Mouse (Mus musculus) hindbrain, postnatal 0 days (tissue): ENCODE data around the gene Tm2d1. TPM values are rescaled to one million over a fixed set of nuclear protein-coding genes. Genes with fewer than 3 reads are reported as not detected.
A peak's percentile ranks its signal among the peaks of the same experiment; 100 is the strongest.

Experiments
- ATAC-seq: fragments of 200-750 bp; cut with Nextera tagmentation; 2 replicates; pipeline ENCODE4 v1.8.0; 2017; ENCODE audit warnings: mild to moderate bottlenecking, moderate TSS enrichment, moderate library complexity
- DNase-seq: peaks from one replicate; pipeline ENCODE4 v3.0.0-alpha.2; 2015; ENCODE audit warnings: low spot score
- H3K27ac ChIP-seq: fragments of 300-500 bp; sonication (generic); 2 replicates; pipeline ENCODE4 v1.5.1; 2014; ENCODE audit warnings: mild to moderate bottlenecking
- H3K27me3 ChIP-seq: fragments of 300-500 bp; sonication (generic); 2 replicates; pipeline ENCODE4 v1.6.1; 2014; ENCODE audit warnings: low read length, mixed read lengths; ENCODE audit not compliant: insufficient read depth
- H3K36me3 ChIP-seq: fragments of 300-500 bp; sonication (generic); 2 replicates; pipeline ENCODE4 v1.6.1; 2014; ENCODE audit warnings: low read length, mixed read lengths; ENCODE audit not compliant: insufficient read depth
- H3K4me1 ChIP-seq: fragments of 300-500 bp; sonication (generic); 2 replicates; pipeline ENCODE4 v1.6.1; 2014; ENCODE audit warnings: antibody characterized with exemption, low read length, mixed read lengths; ENCODE audit not compliant: insufficient read depth
- H3K4me2 ChIP-seq: fragments of 300-500 bp; sonication (generic); 2 replicates; pipeline ENCODE4 v1.6.1; 2014; ENCODE audit warnings: low read depth, mild to moderate bottlenecking, low read length, moderate library complexity, mixed read lengths
- H3K4me3 ChIP-seq: fragments of 300-500 bp; sonication (generic); 2 replicates; pipeline ENCODE4 v1.5.1; 2014; ENCODE audit warnings: low read length
- H3K9ac ChIP-seq: fragments of 300-500 bp; sonication (generic); replicated peaks from 2 replicates; pipeline ENCODE4 v1.6.1; 2014; ENCODE audit warnings: mild to moderate bottlenecking, low read length, moderate library complexity, mixed read lengths
- H3K9me3 ChIP-seq: fragments of 300-500 bp; sonication (generic); 2 replicates; pipeline ENCODE4 v1.6.1; 2016; ENCODE audit warnings: low read length, mixed read lengths
- CTCF ChIP-seq: IDR thresholded peaks from 2 replicates; pipeline ENCODE4 v1.5.1; 2016; ENCODE audit warnings: antibody characterized with exemption, control low read depth, low read depth
- WGBS: fragments of 180-500 bp; shearing (Covaris S2); extraction: QIAGEN DNeasy Blood & Tissue Kit; methylation state at CpG from one replicate; pipeline ENCODE4 v1.1.7; 2014; 5-methylcytosine and 5-hydroxymethylcytosine counted together
- polyA plus RNA-seq: library from polyadenylated mRNA; unstranded; fragments of >200 nt; fragmentation: Nextera tagmentation; extraction: Ambion mirVana; gene quantifications from 2 replicates; pipeline ENCODE4 v1.2.1, GENCODE M21; 2015
- total RNA-seq: library from RNA; depleted of rRNA; stranded (reverse); fragments of >200 nt; gene quantifications from 2 replicates; pipeline ENCODE4 v1.2.3, GENCODE M21; 2014

Tm2d1 gene
- total and polyA plus RNA-seq, 2 experiments from 2014 or later: 47.9 to 162 TPM

GRCm38 (mm10) chr4:98358034-98358809 lies 24.9 kb downstream of the Tm2d1 start:
- 97% methylated on average over 9 of the region's 9 CpGs for WGBS
- H3K27ac ChIP-seq: no peak overlapping the region

GRCm38 (mm10) chr4:98348580-98348979 lies 34.5 kb downstream of the Tm2d1 start:
- Histone ChIP-seq H3K4me3 (no peak overlapping the region), H3K27me3 (no peaks in the 10 kb centered on the region), H3K4me1 (no peaks in the 10 kb centered on the region), H3K9ac (no peak overlapping the region), H3K27ac (no peak overlapping the region), H3K4me2 (no peak overlapping the region), H3K9me3 (no peaks in the 10 kb centered on the region), H3K36me3 (no peaks in the 10 kb centered on the region)
- DNase-seq: no peak
- ATAC-seq: no peak
- 85% methylated on average over 5 of the region's 5 CpGs for WGBS
- TF ChIP-seq CTCF: no peak

More at GRCm38 (mm10) chr4:98358034-98358809, 24.9 kb downstream of the Tm2d1 start:
- no peak for TF ChIP-seq CTCF
- Histone ChIP-seq H3K27me3 (no peaks in the 10 kb centered on the region), H3K9ac (no peak overlapping the region), H3K4me1 (no peaks in the 10 kb centered on the region), H3K4me2 (no peak overlapping the region), H3K4me3 (no peak overlapping the region), H3K36me3 (peaks cover 12% of the 10 kb centered on the region), H3K9me3 (no peaks in the 10 kb centered on the region)
- DNase-seq (no peak), ATAC-seq (no peak)

GRCm38 (mm10) chr4:98345783-98346182 lies 37.3 kb downstream of the Tm2d1 start:
- no peaks in the 10 kb centered on the region for H3K27me3 ChIP-seq
- no peaks in the 10 kb centered on the region for H3K36me3 ChIP-seq
- TF ChIP-seq CTCF: no peak
- ATAC-seq (no peak), DNase-seq (no peak)
- no peak overlapping the region for H3K4me2 ChIP-seq
- no peaks in the 10 kb centered on the region for H3K4me1 ChIP-seq
- no peaks in the 10 kb centered on the region for H3K9me3 ChIP-seq
- no peak overlapping the region for H3K9ac ChIP-seq
- H3K4me3 ChIP-seq: no peak overlapping the region
- H3K27ac ChIP-seq: no peak overlapping the region
- 79% methylated on average over 10 of the region's 10 CpGs for WGBS

- no peak overlapping the region for H3K27ac ChIP-seq
- H3K36me3 ChIP-seq: no peaks in the 10 kb centered on the region
- H3K4me3 ChIP-seq: no peak overlapping the region
- ATAC-seq (no peak), DNase-seq (no peak)
- no peaks in the 10 kb centered on the region for H3K9me3 ChIP-seq
- H3K4me1 ChIP-seq: no peaks in the 10 kb centered on the region; the same call in 1 of the 2 replicates
- TF ChIP-seq CTCF: no peak
- 77% methylated on average over 10 of the region's 10 CpGs for WGBS
- H3K9ac ChIP-seq: no peak overlapping the region
- no peaks in the 10 kb centered on the region for H3K27me3 ChIP-seq
- H3K4me2 ChIP-seq: no peak overlapping the region
Observed at GRCm38 (mm10) chr4:98339992-98340564, 43.0 kb downstream of the Tm2d1 start.

- peak; percentile 79 for DNase-seq
Observed at GRCm38 (mm10) chr4:98338636-98339630, 44.2 kb downstream of the Tm2d1 start.

GRCm38 (mm10) chr4:98337197-98337596 lies 45.9 kb downstream of the Tm2d1 start:
- Histone ChIP-seq H3K27me3 (no peaks in the 10 kb centered on the region), H3K9me3 (no peaks in the 10 kb centered on the region), H3K4me2 (no peak overlapping the region), H3K27ac (no peak overlapping the region), H3K4me1 (no peaks in the 10 kb centered on the region; the same call in 1 of the 2 replicates), H3K9ac (no peak overlapping the region), H3K4me3 (no peak overlapping the region), H3K36me3 (no peaks in the 10 kb centered on the region)
- DNase-seq: no peak
- no peak for ATAC-seq
- 58% methylated on average over 5 of the region's 5 CpGs for WGBS
- TF ChIP-seq CTCF: no peak

More at GRCm38 (mm10) chr4:98338636-98339630, 44.2 kb downstream of the Tm2d1 start:
- no peaks in the 10 kb centered on the region; the same call in 1 of the 2 replicates for H3K4me1 ChIP-seq
- H3K4me3 ChIP-seq: no peak overlapping the region
- no peak overlapping the region for H3K27ac ChIP-seq
- no peak overlapping the region for H3K9ac ChIP-seq
- 30% methylated on average over 14 of the region's 14 CpGs for WGBS
- TF ChIP-seq CTCF: no peak
- 0 out of 2 replicates have a peak overlapping the region, but pooled peaks have one; percentile 14 for H3K4me2 ChIP-seq
- no peaks in the 10 kb centered on the region for H3K36me3 ChIP-seq
- no peaks in the 10 kb centered on the region for H3K9me3 ChIP-seq
- no peaks in the 10 kb centered on the region for H3K27me3 ChIP-seq
- ATAC-seq: peak; percentile 80
